Mouse (Mus musculus) kidney, postnatal 10 days (tissue): ENCODE measurements around the gene Tpd52l2.

Experiments
- DNase-seq: peaks from one replicate; pipeline ENCODE4 v3.0.0; 2021; ENCODE audit warnings: mixed read lengths

Gene Tpd52l2

GRCm38 (mm10) chr2:181496831-181497547, at the start of gene Tpd52l2:
Tpd52l2 (plus strand) TSS chr2:181497142.
- DNase-seq, result peak; percentile 97

DNA sequence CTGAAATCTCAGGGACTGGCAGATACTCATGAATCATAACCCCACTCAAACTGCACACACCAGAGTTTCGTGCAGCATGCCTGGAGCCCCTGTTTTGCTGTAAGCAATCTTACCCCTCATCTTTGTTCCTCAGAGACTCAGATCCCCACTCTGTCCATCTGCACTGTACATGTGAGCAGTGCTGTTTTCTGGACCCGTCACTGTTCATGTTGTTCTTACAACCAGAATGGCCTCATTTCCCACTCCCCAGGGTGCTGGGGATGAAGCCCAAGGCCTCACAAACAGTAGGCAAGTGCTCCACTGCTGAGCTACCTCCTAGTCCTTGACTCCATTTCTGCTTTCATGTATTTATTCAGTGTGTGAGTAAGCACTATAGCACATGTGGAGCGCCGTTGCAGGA, 44.8 kb upstream of the Tpd52l2 start:
- DNase-seq, result no peak

GRCm38 (mm10) chr2:181453274-181453673, 43.7 kb upstream of the Tpd52l2 start:
- DNase-seq, result peak; percentile 38

GRCm38 (mm10) chr2:181455899-181456298, 41.0 kb upstream of the Tpd52l2 start:
- DNase-seq, result peak; percentile 55

DNA sequence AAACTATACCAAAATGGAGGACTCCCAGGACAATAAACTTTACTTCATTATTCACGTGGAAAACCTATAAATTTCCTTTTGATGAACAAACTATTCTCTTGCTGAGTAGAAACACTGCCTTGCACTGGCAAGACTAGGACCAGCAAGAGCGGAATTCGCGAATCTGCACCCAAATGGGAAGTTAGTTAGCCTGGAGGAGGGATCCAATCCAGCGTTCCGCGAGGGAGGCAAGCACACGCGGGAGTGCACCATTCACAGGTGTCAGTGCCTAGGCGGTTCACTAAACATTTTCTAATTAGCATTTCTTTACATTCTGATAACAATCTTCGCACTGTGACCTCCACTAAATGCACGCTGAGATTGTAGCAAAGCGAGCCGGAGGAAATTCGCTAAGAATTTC, 39.1 kb upstream of the Tpd52l2 start:
- DNase-seq, result peak; percentile 50

- peak; percentile 69 for DNase-seq
These were observed 38.4 kb upstream of the Tpd52l2 start for GRCm38 (mm10) chr2:181458411-181459152.

GRCm38 (mm10) chr2:181459153-181459672, 37.7 kb upstream of the Tpd52l2 start, which contains the start of gene Zbtb46:
Zbtb46 (minus strand) TSS chr2:181459426.
- peak; percentile 96 for DNase-seq

DNA sequence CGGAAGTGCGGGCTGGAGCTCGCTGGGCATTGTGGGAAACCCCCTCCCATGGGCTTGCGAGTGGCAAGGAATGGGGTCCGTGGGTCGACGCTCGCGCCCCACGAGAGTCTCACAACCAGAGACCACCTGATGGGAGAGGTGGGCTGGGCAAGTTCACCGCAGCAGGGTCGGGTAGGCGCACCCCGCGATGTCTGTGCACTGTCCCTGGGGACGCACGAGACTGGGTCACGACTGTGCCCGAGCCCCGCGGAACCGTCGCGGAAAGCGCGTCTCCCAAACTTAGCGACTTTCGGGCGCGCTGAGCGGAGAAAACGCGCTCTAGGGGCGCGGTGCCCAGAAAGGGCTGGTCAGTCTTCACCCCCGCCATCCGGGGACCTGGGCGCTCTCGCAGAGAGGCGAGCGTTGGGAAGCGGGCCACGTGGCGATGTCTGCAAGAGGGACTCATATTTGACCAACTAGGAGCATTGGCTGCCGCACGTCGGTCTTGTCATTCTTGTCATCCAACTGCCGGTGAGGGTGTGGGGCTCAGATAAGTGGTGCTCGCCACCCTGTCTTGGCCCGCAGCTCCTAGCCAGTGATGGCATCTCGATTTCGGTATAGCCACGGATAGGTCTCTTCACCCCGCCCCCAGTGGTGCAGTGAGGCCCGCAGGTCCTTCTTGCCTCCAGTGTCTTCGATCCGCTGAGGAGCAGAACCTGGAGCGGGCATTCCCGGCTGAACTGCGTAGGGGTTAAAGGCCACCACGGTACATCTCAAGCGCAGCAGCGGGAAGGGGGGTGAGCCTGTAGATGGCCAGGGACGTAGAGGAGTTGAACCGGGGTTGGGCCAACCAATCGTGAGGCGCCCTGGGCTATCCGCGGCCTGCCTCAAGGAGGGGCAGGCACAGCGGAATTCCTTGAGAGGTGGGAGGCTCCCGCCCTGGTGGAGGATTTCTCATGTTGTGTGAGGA, 37.0 kb upstream of the Tpd52l2 start:
- DNase-seq, result peak; percentile 84

DNA sequence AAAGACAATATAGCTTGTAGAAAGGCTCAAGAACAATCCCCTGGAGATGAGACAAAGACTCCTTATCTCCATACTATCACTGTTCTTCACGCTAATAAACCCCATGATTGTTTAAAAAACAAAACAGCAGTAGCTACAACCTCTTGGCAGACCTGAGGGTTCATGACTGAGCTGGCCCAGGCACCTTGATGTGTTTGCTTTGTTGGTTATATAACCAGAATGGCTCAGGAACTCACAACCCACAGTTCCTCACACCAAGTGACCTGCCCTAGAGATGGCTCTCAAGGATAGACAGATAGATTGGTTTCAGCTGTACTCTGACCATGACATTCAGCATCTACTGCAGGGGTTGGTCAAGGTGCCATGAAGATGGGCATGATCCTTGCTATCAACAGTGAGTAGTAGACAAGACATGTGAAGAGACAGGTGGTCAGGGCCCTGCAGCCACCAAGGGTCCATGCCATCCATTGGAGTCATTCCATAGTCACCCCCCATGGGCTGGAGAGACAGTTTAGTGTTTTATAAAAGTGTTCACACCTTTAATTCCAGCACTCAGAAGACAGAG, 35.3 kb upstream of the Tpd52l2 start:
- DNase-seq, result no peak

DNA sequence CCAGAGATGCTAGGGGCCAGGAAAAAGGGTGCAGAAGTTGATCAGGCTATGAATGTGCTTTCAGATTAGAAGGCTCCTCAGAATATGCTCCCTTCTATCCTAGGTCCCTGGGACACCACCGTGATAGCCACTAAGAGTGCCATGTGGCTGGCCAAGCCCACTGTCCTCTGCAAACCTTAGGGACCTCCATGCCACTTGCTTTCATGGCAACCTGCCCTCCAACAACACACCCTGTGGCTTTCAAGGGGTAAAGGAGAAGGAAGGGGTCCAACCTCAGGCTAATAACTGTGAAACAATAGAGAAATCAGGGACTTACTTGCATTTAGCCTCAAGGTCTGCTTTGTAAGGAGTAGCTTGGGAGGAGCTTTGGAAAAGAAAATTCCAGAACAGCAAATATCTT, 34.3 kb upstream of the Tpd52l2 start:
- no peak for DNase-seq

DNA sequence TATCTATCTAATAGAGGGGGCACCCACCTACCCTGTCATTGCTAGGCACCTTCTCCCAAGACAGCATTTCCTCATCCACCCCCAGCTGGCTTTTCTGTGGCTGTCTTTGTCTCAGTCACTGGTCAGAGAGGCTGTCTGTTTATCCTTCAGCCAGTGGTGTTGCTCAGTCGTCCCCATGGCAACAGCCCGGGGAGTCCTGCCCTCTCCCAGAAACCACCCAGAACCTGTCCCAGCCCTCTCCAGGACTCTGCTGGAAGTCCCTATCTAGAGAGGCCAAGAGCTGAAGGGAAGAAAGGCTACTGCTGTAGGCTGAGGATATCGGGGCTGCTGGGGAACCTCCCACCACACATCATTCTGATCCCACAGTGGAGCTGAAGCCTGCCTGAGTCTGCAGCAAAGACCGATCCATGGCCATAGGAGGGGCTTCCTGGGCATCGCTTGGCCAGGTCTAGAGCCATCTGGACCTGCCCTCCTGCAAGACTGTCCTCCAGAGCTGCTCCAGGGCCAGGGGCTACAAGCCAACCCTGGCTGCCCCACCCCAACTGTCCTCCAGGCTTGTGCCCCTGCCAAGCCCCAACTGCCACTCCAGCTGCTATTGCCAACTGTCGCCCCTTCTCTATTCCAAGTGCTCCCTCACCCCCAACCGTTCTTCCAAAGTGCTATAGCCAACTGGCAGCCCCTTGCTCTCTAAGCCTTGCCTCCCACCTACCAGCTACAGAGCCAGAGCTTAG, 33.8 kb upstream of the Tpd52l2 start:
- DNase-seq, result peak; percentile 79

GRCm38 (mm10) chr2:181465423-181465822, 31.5 kb upstream of the Tpd52l2 start:
- no peak for DNase-seq

GRCm38 (mm10) chr2:181470285-181470684, 26.7 kb upstream of the Tpd52l2 start:
- no peak for DNase-seq

- DNase-seq, result peak; percentile 65
These were observed 25.7 kb upstream of the Tpd52l2 start for GRCm38 (mm10) chr2:181471246-181471645.

GRCm38 (mm10) chr2:181472256-181472827, 24.6 kb upstream of the Tpd52l2 start:
- peak; percentile 50 for DNase-seq

DNA sequence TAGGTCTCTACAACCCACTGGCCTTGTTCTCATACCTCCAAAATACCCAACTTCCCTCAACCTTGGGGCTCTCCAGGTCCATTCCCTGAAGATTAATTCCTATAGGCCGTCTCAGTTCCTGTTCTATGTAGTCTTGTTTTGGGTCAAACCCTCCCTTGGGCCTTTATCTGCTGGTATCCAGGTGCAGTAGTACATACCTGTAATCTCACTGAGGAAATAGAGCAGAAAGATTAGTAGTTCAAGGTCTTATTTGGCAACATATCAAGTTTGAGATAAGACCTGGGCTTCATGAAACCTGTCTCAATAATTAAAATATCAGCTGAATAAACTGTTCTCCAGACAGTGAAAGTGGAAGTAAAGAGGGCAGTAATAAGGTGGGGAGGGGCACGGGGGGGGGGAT, 13.8 kb upstream of the Tpd52l2 start:
- no peak for DNase-seq

GRCm38 (mm10) chr2:181483562-181484318, 13.2 kb upstream of the Tpd52l2 start:
- DNase-seq, result peak; percentile 64

DNA sequence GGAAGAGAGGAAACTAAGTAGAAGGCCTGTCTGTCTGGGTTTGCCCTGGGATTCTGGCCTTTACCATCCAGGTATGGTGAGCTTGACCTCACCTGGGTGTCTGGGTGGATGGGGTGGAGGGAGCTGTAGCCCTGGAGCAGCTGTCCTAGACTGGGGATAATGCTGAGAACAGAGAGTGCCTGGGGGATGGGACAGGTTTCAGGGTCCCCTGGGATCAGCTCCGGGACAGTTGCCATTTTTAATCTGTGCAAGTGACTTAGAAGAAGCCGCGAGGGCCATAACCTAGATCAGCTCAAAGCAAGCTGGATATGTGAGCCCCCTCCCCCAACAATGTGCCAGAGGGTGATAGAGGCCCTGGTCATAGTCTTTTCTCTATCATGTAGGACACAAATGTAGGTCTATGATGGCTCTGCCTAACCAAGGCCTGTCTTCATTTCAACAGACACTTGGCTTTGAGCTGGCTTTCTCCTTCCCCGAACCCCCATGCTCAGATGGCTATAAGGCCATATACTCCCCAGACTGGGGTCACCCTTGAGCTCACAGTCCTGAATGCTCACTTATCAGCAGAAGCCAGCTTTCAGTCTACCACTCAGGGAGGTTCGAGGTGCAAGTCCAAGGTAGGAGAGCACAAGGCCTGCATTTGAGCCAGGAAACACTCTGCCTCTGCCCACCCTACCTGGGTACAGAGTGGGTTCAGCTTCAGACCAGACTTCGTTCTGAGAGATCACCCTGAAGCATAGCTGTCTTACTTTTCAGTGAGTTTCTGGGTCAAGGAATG, 12.3 kb upstream of the Tpd52l2 start:
- DNase-seq, result peak; percentile 51

- DNase-seq, result no peak
These were observed 11.2 kb upstream of the Tpd52l2 start for GRCm38 (mm10) chr2:181485741-181486140.
